Mouse (Mus musculus) heart, postnatal 0 days (tissue): ENCODE data around the gene Caskin2. TPM values are rescaled to one million over a fixed set of nuclear protein-coding genes. Genes with fewer than 3 reads are reported as not detected.

ENCODE experiments used
- ATAC-seq: fragments of 200-750 bp; cut with Nextera tagmentation; 2 replicates; pipeline ENCODE4 v1.8.0; 2017; ENCODE audit warnings: low read depth, moderate number of reproducible peaks, moderate library complexity; ENCODE audit not compliant: insufficient read depth
- DNase-seq: peaks from one replicate; pipeline ENCODE4 v3.0.0-alpha.2; 2016; ENCODE audit warnings: low spot score
- H3K27ac ChIP-seq: fragments of 300-500 bp; sonication (generic); 2 replicates; pipeline ENCODE4 v1.5.1; 2014; ENCODE audit warnings: low read depth, mild to moderate bottlenecking
- H3K27me3 ChIP-seq: fragments of 300-500 bp; sonication (generic); 2 replicates; pipeline ENCODE4 v1.6.1; 2014; ENCODE audit warnings: low read length, mixed read lengths; ENCODE audit not compliant: control insufficient read depth, insufficient read depth
- H3K36me3 ChIP-seq: fragments of 300-500 bp; sonication (generic); replicated peaks from 2 replicates; pipeline ENCODE4 v1.6.1; 2014; ENCODE audit warnings: low read length, mixed read lengths; ENCODE audit not compliant: control insufficient read depth, insufficient read depth
- H3K4me1 ChIP-seq: fragments of 300-500 bp; sonication (generic); 2 replicates; pipeline ENCODE4 v1.6.1; 2014; ENCODE audit warnings: antibody characterized with exemption; ENCODE audit not compliant: control insufficient read depth, insufficient read depth
- H3K4me2 ChIP-seq: fragments of 300-500 bp; sonication (generic); 2 replicates; pipeline ENCODE4 v1.6.1; 2014; ENCODE audit warnings: low read depth, mild to moderate bottlenecking, low read length, moderate library complexity
- H3K4me3 ChIP-seq: fragments of 300-500 bp; sonication (generic); 2 replicates; pipeline ENCODE4 v1.5.1; 2014; ENCODE audit warnings: low read depth, low read length
- H3K9ac ChIP-seq: fragments of 300-500 bp; sonication (generic); replicated peaks from 2 replicates; pipeline ENCODE4 v1.6.1; 2014; ENCODE audit warnings: low read depth, low read length, mixed read lengths
- H3K9me3 ChIP-seq: fragments of 300-500 bp; sonication (generic); replicated peaks from 2 replicates; pipeline ENCODE4 v1.6.1; 2016; ENCODE audit warnings: low read length; ENCODE audit not compliant: control insufficient read depth
- CTCF ChIP-seq: IDR thresholded peaks from 2 replicates; pipeline ENCODE4 v1.5.1; 2016; ENCODE audit warnings: antibody characterized with exemption, control low read depth, low read depth
- EP300 ChIP-seq: IDR thresholded peaks from 2 replicates; pipeline ENCODE4 v1.6.1; 2016; ENCODE audit warnings: antibody characterized with exemption, low read depth
- WGBS: fragments of 180-500 bp; shearing (Covaris S2); extraction: QIAGEN DNeasy Blood & Tissue Kit; methylation state at CpG from one replicate; pipeline ENCODE4 v1.1.7; 2014; 5-methylcytosine and 5-hydroxymethylcytosine counted together
- polyA plus RNA-seq: library from polyadenylated mRNA; unstranded; fragments of >200 nt; fragmentation: Nextera tagmentation; extraction: Ambion mirVana; gene quantifications from 2 replicates; pipeline ENCODE4 v1.2.1, GENCODE M21; 2015
- total RNA-seq: library from RNA; depleted of rRNA; stranded (reverse); fragments of >200 nt; gene quantifications from 2 replicates; pipeline ENCODE4 v1.2.3, GENCODE M21; 2014; ENCODE audit warnings: low replicate concordance

Gene Caskin2
- total and polyA plus RNA-seq, 2 experiments from 2014 or later = 14.2 to 62.1 TPM

GRCm38 (mm10) chr11:115854674-115855073 is 41.2 kb upstream of the Caskin2 start:
- TF ChIP-seq CTCF (no peak), EP300 (no peak)
- Histone ChIP-seq H3K27ac (no peak overlapping the region), H3K4me2 (no peak overlapping the region), H3K9me3 (no peaks in the 10 kb centered on the region), H3K36me3 (peaks cover 45% of the 10 kb centered on the region), H3K4me3 (no peak overlapping the region), H3K9ac (no peak overlapping the region), H3K27me3 (peaks cover 22% of the 10 kb centered on the region), H3K4me1 (peaks cover 5% of the 10 kb centered on the region)
- ATAC-seq = no peak
- 86% methylated on average over 6 of the region's 6 CpGs for WGBS
- no peak for DNase-seq

- DNase-seq = no peak
- Histone ChIP-seq H3K4me3 (no peak overlapping the region), H3K27ac (no peak overlapping the region), H3K9me3 (no peaks in the 10 kb centered on the region), H3K9ac (no peak overlapping the region), H3K36me3 (peaks cover 36% of the 10 kb centered on the region), H3K27me3 (no peaks in the 10 kb centered on the region), H3K4me2 (no peak overlapping the region), H3K4me1 (peaks cover 21% of the 10 kb centered on the region)
- 93% methylated on average over 2 of the region's 2 CpGs for WGBS
- no peak for ATAC-seq
- TF ChIP-seq EP300 (no peak), CTCF (no peak)
These were observed 32.4 kb upstream of the Caskin2 start for GRCm38 (mm10) chr11:115845819-115846218.

- ATAC-seq (no peak), DNase-seq (no peak)
- Histone ChIP-seq H3K4me1 (peaks cover 33% of the 10 kb centered on the region), H3K4me2 (no peak overlapping the region), H3K27me3 (no peaks in the 10 kb centered on the region), H3K36me3 (peaks cover 26% of the 10 kb centered on the region), H3K9ac (no peak overlapping the region), H3K9me3 (no peaks in the 10 kb centered on the region), H3K27ac (no peak overlapping the region), H3K4me3 (no peak overlapping the region)
- WGBS = 81% methylated on average over 8 of the region's 8 CpGs
- TF ChIP-seq CTCF (no peak), EP300 (no peak)
These were observed 30.8 kb upstream of the Caskin2 start for GRCm38 (mm10) chr11:115844240-115844639.

GRCm38 (mm10) chr11:115843891-115844239 is 30.4 kb upstream of the Caskin2 start:
- Histone ChIP-seq H3K4me1 (peaks cover 37% of the 10 kb centered on the region), H3K36me3 (peaks cover 26% of the 10 kb centered on the region), H3K9ac (no peak overlapping the region), H3K27me3 (no peaks in the 10 kb centered on the region), H3K4me2 (no peak overlapping the region), H3K4me3 (no peak overlapping the region), H3K27ac (no peak overlapping the region), H3K9me3 (no peaks in the 10 kb centered on the region)
- DNase-seq (no peak), ATAC-seq (no peak)
- TF ChIP-seq CTCF = no peak
- no peak for TF ChIP-seq EP300
- 92% methylated on average over 5 of the region's 5 CpGs for WGBS

- peak overlapping the region; percentile 93 for H3K27ac ChIP-seq
- H3K36me3 ChIP-seq = peaks cover 25% of the 10 kb centered on the region
- H3K4me1 ChIP-seq = peaks cover 41% of the 10 kb centered on the region
- H3K27me3 ChIP-seq = no peaks in the 10 kb centered on the region
- H3K4me2 ChIP-seq = no peak overlapping the region
- TF ChIP-seq EP300 (no peak), CTCF (no peak)
- H3K4me3 ChIP-seq = no peak overlapping the region
- no peak for DNase-seq
- ATAC-seq = no peak
- H3K9ac ChIP-seq = no peak overlapping the region
- no peaks in the 10 kb centered on the region for H3K9me3 ChIP-seq
- 74% methylated on average over 14 of the region's 14 CpGs for WGBS
These were observed 29.9 kb upstream of the Caskin2 start for GRCm38 (mm10) chr11:115843141-115843890.

- Histone ChIP-seq H3K9ac (no peak overlapping the region), H3K4me1 (peaks cover 45% of the 10 kb centered on the region), H3K4me2 (no peak overlapping the region), H3K9me3 (no peaks in the 10 kb centered on the region), H3K4me3 (no peak overlapping the region), H3K27me3 (no peaks in the 10 kb centered on the region), H3K27ac (peak overlapping the region; percentile 93), H3K36me3 (peaks cover 18% of the 10 kb centered on the region)
- TF ChIP-seq EP300 (0 out of 2 replicates have a peak, but pooled peaks have one; percentile 59), CTCF (no peak)
- peak; percentile 85 for ATAC-seq
- 10% methylated on average over 6 of the region's 6 CpGs for WGBS
- DNase-seq = peak; percentile 82
These were observed 28.6 kb upstream of the Caskin2 start for GRCm38 (mm10) chr11:115841961-115842550.
